ENCODE assay signal across 14 mouse cellular contexts in the genomic region with DNA sequence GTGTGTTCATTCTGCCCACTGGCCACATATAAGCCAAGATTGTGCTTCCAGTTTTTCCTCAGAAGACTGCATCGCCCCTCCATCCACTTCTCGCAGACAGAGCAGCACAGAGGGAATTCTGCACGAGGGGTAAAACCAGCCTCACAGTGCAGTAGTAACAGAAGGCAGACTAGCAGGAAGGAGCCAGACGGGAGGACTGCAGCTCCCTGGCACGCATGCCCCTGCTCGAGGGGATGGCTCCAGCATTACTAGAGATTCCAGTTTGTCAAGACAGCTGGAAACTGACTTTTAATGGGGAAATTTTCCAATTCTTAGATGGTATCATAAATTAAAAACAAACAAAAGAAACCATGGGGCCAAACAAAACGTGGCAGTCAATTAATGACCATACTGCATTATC. TPM values are rescaled to one million over a fixed set of nuclear protein-coding genes. Genes with fewer than 3 reads are reported as not detected.
"Had no signal": no experiment of that assay in that cellular context is flagged by ENCODE, and none has a peak within 500 bp of the region (broad histone marks: within the 10 kb centered on the region; RNA-seq: fewer than 3 reads in every experiment).

No protein-coding gene starts in this region.

- H3K9me3 ChIP-seq: liver, embryonic 13.5 days; lung, embryonic 15.5 days; midbrain, embryonic 13.5 days; neural tube, embryonic 12.5 days had no signal

- ATAC-seq: liver, postnatal 0 days; midbrain, embryonic 13.5 days had no signal

- H3K27ac ChIP-seq: layer of hippocampus, adult 2 months; liver, embryonic 13.5 days; lung, embryonic 15.5 days; midbrain, embryonic 13.5 days; neural tube, embryonic 12.5 days; stomach, postnatal 0 days had no signal

- H3K36me3 ChIP-seq: liver, embryonic 13.5 days; lung, embryonic 15.5 days had no signal

- H3K27me3 ChIP-seq: liver, embryonic 13.5 days; lung, embryonic 15.5 days; midbrain, embryonic 13.5 days; neural tube, embryonic 12.5 days had no signal

- H3K4me3 ChIP-seq: layer of hippocampus, adult 2 months; liver, embryonic 13.5 days; lung, embryonic 15.5 days; midbrain, embryonic 13.5 days; myocyte; neural tube, embryonic 12.5 days had no signal

- H3K4me2 ChIP-seq: liver, embryonic 13.5 days; lung, embryonic 15.5 days; midbrain, embryonic 13.5 days; neural tube, embryonic 12.5 days had no signal

- DNase-seq: kidney, postnatal 10 days; kidney, postnatal 4 days; liver; liver, embryonic 13.5 days; liver, postnatal 0 days; thymus, postnatal 4 days had no signal

- H3K9ac ChIP-seq: liver, embryonic 13.5 days; liver, postnatal 0 days; lung, embryonic 15.5 days; midbrain, embryonic 13.5 days; neural tube, embryonic 12.5 days had no signal

RNA-seq across cellular contexts. Expression of gene Ift43, which starts 25.3 kb away (rescaled TPM):
- total RNA-seq: megakaryocyte-erythroid progenitor cell, adult 5-6 weeks; neutrophil, adult 5-6 weeks had no signal

RNA-seq across cellular contexts. Expression of gene Tgfb3, which starts 28.8 kb away (rescaled TPM):
- total RNA-seq: megakaryocyte-erythroid progenitor cell, adult 5-6 weeks had no signal
